Mouse (Mus musculus) heart, embryonic 10.5 days (tissue): Measurements from ENCODE around the gene Gm36210. TPM values are rescaled to one million over a fixed set of nuclear protein-coding genes. Genes with fewer than 3 reads are reported as not detected.

Experiments used
- DNase-seq: peaks from one replicate; pipeline ENCODE4 v3.0.0-alpha.2; 2017; ENCODE audit warnings: low spot score
- H3K27ac ChIP-seq: fragments of 300-500 bp; sonication (generic); 2 replicates; pipeline ENCODE4 v1.5.1; 2016; ENCODE audit warnings: mild to moderate bottlenecking
- H3K27me3 ChIP-seq: fragments of 300-500 bp; sonication (generic); 2 replicates; pipeline ENCODE4 v1.6.1; 2016; ENCODE audit warnings: mild to moderate bottlenecking; ENCODE audit not compliant: poor library complexity, insufficient read depth, severe bottlenecking
- H3K36me3 ChIP-seq: fragments of 300-500 bp; sonication (generic); 2 replicates; pipeline ENCODE4 v1.6.1; 2016; ENCODE audit warnings: mild to moderate bottlenecking, moderate library complexity
- H3K4me1 ChIP-seq: fragments of 300-500 bp; sonication (generic); 2 replicates; pipeline ENCODE4 v1.6.1; 2016; ENCODE audit warnings: mild to moderate bottlenecking
- H3K4me3 ChIP-seq: fragments of 300-500 bp; sonication (generic); 2 replicates; pipeline ENCODE4 v1.5.1; 2016; ENCODE audit warnings: mild to moderate bottlenecking, moderate library complexity
- H3K9me3 ChIP-seq: fragments of 300-500 bp; sonication (generic); 2 replicates; pipeline ENCODE4 v1.6.1; 2016; ENCODE audit warnings: mild to moderate bottlenecking, moderate library complexity
- WGBS: fragments of 180-500 bp; shearing (Covaris S2); methylation state at CpG from one replicate; pipeline ENCODE4 v1.1.7; 2016; 5-methylcytosine and 5-hydroxymethylcytosine counted together
- polyA plus RNA-seq: library from polyadenylated mRNA; unstranded; fragments of >200 nt; fragmentation: Nextera tagmentation; extraction: Ambion mirVana; gene quantifications from 2 replicates; pipeline ENCODE4 v1.2.1, GENCODE M21; 2016

Gm36210 gene
- polyA plus RNA-seq, 1 experiment from 2014 or later, result 0.36 TPM

DNA sequence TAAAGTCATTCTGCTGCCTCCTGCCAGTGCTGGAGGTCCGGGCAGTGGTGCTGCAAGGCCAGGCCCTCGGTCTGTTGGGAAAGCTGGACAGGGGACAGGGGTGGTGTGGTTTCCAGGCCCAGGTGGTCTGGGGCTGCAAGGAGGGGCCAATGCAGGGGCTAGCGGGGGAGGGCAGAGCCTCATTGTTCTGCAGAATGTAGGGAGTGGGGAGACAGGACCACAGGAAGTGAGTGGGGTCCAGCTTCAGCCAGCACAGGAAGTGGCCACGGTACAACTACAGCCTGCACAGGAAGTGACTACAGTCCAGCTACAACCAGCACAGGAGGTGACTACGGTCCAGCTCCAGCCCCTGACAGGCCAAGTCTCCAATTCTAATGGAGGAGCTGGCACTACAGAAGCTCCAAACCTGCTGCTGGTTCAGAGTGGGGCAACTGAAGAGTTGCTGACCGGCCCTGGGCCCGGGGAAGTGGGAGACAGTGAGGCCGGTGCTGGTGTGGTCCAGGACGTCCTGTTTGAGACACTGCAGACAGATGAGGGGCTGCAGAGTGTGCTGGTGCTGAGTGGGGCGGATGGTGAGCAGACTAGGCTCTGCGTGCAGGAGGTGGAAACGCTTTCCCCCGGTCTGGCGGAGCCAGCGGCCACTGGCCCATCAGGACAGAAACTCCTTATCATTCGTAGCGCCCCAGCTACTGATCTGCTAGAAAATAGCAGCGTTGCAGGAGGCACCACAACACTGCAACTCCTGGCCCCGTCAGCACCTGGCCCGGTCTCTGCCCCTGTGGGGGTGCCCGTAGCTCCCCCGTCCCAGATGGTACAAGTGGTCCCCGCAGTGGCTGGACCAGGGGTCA, 14.9 kb upstream of the Gm36210 start:
- 34% methylated on average over 23 of the region's 23 CpGs for WGBS
- no peak for DNase-seq
- H3K4me3 ChIP-seq, result peak overlapping the region; percentile 59

DNA sequence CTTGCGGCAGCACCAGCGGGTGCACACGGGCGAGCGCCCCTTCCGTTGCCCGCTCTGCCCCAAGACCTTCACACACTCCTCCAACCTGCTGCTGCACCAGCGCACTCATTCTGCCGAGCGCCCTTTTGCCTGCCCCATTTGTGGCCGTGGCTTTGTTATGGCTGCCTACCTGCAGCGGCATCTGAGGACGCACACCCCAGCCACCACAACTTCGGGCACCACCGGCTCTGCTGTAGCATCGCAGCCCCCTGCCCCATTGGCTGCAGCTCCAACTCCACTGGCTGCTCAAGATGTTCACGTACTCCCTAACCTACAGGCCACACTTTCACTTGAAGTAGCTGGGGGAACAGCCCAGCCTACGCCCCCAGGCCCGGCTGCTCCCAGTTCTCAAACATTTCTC, 14.2 kb upstream of the Gm36210 start:
- Histone ChIP-seq H3K9me3 (no peaks in the 10 kb centered on the region), H3K27me3 (no peaks in the 10 kb centered on the region), H3K36me3 (peaks cover 39% of the 10 kb centered on the region), H3K4me3 (0 out of 2 replicates have a peak overlapping the region, but pooled peaks have one; percentile 59), H3K4me1 (peaks cover 74% of the 10 kb centered on the region), H3K27ac (peak overlapping the region; percentile 83)
- no peak for DNase-seq
- WGBS, result 93% methylated on average over 19 of the region's 19 CpGs

More for the DNA sequence above, 14.9 kb upstream of the Gm36210 start:
- no peaks in the 10 kb centered on the region for H3K9me3 ChIP-seq
- H3K36me3 ChIP-seq, result peaks cover 39% of the 10 kb centered on the region
- H3K4me1 ChIP-seq, result peaks cover 76% of the 10 kb centered on the region
- peak overlapping the region; percentile 83 for H3K27ac ChIP-seq
- H3K27me3 ChIP-seq, result no peaks in the 10 kb centered on the region

DNA sequence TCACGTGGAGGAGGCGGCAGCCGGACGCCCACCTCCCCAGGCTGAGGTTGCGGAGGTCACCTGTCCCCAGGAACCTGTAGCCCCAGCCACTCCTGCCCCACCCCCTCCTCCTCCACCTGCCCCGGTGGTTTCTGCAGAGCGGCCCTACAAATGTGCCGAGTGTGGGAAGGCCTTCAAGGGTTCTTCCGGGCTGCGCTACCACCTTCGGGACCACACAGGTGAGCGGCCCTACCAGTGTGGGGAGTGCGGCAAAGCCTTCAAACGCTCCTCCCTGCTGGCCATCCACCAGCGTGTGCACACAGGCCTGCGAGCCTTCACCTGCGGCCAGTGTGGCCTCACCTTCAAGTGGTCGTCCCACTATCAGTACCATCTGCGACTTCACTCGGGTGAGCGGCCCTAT, 13.7 kb upstream of the Gm36210 start:
- Histone ChIP-seq H3K36me3 (peaks cover 39% of the 10 kb centered on the region), H3K4me3 (no peak overlapping the region), H3K27ac (0 out of 2 replicates have a peak overlapping the region, but pooled peaks have one; percentile 1), H3K4me1 (peaks cover 69% of the 10 kb centered on the region), H3K27me3 (no peaks in the 10 kb centered on the region), H3K9me3 (no peaks in the 10 kb centered on the region)
- 88% methylated on average over 21 of the region's 21 CpGs for WGBS
- DNase-seq, result no peak

DNA sequence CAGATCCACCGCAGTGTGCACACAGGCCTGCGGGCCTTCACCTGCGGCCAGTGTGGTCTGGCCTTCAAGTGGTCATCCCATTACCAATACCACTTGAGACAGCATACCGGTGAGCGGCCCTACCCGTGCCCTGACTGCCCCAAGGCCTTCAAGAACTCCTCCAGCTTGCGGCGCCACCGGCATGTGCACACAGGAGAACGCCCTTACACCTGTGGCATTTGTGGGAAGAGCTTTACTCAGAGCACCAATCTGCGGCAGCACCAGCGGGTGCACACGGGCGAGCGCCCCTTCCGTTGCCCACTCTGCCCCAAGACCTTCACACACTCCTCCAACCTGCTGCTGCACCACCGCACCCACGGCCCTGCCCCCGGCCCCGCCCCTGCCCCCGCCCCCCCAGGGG, 12.8 kb upstream of the Gm36210 start:
- Histone ChIP-seq H3K9me3 (no peaks in the 10 kb centered on the region), H3K27ac (no peak overlapping the region), H3K27me3 (no peaks in the 10 kb centered on the region), H3K4me3 (no peak overlapping the region), H3K36me3 (peaks cover 39% of the 10 kb centered on the region), H3K4me1 (peaks cover 60% of the 10 kb centered on the region)
- 84% methylated on average over 21 of the region's 21 CpGs for WGBS
- DNase-seq, result no peak

DNA sequence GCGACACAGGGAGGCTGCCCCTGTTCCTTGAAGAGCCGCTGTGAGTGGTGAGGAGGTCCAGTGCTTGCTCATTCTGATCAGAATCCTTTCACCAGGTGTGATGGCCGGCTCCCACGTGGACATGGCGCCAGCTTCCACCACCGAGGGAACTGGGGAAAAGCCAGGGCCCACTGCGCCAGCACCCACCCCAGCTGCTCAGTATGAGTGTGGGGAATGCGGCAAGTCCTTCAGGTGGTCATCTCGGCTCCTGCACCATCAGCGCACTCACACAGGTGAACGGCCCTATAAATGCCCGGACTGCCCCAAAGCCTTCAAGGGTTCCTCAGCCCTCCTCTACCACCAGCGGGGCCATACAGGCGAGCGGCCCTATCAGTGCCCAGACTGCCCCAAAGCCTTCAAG, 12.4 kb upstream of the Gm36210 start:
- peaks cover 39% of the 10 kb centered on the region for H3K36me3 ChIP-seq
- H3K9me3 ChIP-seq, result no peaks in the 10 kb centered on the region
- no peak overlapping the region for H3K4me3 ChIP-seq
- no peaks in the 10 kb centered on the region for H3K27me3 ChIP-seq
- peaks cover 56% of the 10 kb centered on the region for H3K4me1 ChIP-seq
- WGBS, result 89% methylated on average over 15 of the region's 15 CpGs
- no peak for DNase-seq
- no peak overlapping the region for H3K27ac ChIP-seq

DNA sequence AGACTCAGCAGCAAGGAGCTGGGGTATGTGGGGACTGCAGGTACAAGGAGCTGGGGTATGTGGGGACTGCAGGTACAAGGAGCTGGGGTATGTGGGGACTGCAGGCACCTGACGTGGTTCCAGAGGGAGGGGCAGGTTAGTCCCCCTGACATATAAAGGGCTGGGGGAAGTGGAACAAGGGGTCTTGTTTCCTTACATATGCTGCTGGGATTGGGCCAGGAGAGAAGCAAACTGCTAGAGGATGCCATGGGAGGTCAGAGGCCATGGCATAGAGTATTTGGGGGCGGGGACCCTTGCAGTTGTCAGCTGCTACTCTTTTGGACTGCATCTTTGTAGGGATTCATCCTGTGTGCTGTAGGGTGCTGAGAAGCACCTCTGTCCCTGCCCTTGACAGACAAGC, 11.2 kb upstream of the Gm36210 start:
- H3K36me3 ChIP-seq, result peaks cover 39% of the 10 kb centered on the region
- H3K4me1 ChIP-seq, result peaks cover 44% of the 10 kb centered on the region
- H3K27me3 ChIP-seq, result no peaks in the 10 kb centered on the region
- H3K4me3 ChIP-seq, result no peak overlapping the region
- 86% methylated on average over 2 of the region's 2 CpGs for WGBS
- H3K27ac ChIP-seq, result no peak overlapping the region
- no peak for DNase-seq
- no peaks in the 10 kb centered on the region for H3K9me3 ChIP-seq

DNA sequence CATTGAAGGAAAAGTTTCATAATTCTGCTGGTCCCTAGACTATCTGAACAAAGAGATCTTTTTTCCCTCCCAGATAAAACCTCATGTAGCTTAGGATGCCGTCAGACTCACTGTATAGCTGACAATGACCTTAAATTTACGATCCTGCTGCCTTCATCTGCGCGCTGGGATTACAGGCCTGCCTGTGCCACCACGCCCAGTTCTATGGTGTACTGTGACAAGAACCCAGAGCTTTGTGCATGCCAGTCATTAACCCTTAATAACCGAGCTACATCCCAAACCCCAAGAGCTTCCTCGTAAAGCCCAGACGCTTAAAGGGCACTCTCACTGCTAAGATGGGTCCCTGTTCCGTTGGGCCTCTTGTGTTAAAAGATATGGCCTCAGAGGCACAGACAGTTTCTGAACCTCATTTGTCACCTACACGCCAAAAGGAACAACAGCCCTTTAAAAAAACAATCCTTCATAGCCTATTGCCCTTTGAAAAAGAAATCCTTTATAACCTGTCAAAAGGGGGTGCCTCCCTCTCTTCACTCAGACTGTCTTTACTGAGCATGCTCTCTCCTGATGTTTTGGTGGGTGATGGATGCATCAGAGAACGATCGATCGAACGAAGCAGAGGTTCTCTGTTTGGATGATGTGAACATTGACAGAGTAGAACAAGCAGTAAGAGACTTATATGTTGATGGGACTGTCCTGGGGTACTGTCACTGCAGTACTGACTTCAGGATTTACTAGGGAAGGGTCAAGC, 9.5 kb upstream of the Gm36210 start:
- peaks cover 36% of the 10 kb centered on the region for H3K36me3 ChIP-seq
- peak overlapping the region; percentile 99 for H3K27ac ChIP-seq
- no peaks in the 10 kb centered on the region for H3K9me3 ChIP-seq
- H3K4me3 ChIP-seq, result peak overlapping the region; percentile 80
- no peaks in the 10 kb centered on the region for H3K27me3 ChIP-seq
- 28% methylated on average over 14 of the region's 14 CpGs for WGBS
- H3K4me1 ChIP-seq, result peaks cover 28% of the 10 kb centered on the region
- no peak for DNase-seq

DNA sequence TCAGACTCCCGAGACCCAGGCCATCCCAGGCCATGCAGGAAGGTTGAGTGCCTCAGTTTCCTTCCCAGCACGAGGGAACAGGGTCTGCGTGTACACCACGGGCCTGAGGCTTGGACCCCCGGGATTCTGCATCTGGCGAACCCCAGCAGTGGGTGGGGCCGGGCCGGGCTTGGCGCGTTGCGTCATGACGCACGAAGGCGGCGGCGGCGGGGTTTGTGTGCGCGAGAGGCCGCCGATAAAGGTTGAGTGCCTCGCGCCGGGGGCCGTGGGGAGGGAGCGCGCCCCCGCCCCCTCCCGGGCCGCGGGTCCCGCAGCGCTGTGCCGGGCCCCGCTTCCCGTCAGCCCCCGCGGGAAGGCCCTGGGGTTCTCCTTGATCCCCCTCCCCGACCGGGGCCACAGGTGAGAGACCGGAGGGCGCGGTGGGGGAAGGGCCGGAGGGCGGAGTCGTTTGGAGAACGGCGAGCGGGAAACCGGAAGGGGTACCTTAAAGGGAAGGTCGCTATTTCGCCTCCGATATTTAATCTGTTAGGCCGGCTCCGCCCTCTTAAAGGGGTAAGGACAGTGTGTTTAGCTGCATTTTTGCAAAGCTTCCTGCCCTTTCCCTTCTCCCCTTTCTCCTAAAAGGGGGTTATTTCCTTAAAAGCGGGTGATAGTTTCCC, 8.8 kb upstream of the Gm36210 start, which contains the start of gene Zfp628:
Gene Zfp628 (plus strand): TSS at position 211 of the 659 bp plus-strand sequence.
- DNase-seq, result peak; percentile 95
- H3K27ac ChIP-seq, result peak within 1 kb of the TSS; percentile 99
- WGBS, result under 1% methylated on average over 56 of the region's 56 CpGs

DNA sequence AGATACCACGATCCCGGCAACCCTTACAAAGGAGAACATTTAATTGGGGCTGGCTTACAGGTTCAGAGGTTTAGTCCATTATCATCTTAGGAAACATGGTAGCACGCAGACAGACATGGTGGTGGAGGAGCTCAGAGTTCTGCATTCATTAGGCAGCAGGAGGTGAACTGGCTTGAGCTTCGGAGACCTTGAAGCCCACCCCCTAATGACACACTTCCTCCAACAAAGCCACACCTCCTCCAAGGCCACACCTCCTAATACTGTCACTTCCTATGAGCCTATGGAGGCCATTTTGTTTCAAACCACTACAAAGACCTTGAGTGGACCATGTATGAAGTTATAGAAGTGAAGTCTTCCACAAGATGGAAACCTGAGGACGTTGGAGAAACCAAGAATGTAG, 5.9 kb upstream of the Gm36210 start:
- WGBS, result 56% methylated on average over 5 of the region's 5 CpGs
- H3K4me1 ChIP-seq, result peaks cover 14% of the 10 kb centered on the region
- H3K27ac ChIP-seq, result no peak overlapping the region
- H3K36me3 ChIP-seq, result peaks cover under 1% of the 10 kb centered on the region; the same call in 1 of the 2 replicates
- H3K4me3 ChIP-seq, result no peak overlapping the region
- no peaks in the 10 kb centered on the region for H3K27me3 ChIP-seq
- no peak for DNase-seq
- H3K9me3 ChIP-seq, result no peaks in the 10 kb centered on the region

More for the DNA sequence above, 8.8 kb upstream of the Gm36210 start, which contains the start of gene Zfp628:
- peak within 1 kb of the TSS; percentile 80 for H3K4me3 ChIP-seq
- peaks cover 22% of the 10 kb centered on the region for H3K4me1 ChIP-seq
- H3K36me3 ChIP-seq, result peaks cover 29% of the 10 kb centered on the region
- no peaks in the 10 kb centered on the region for H3K9me3 ChIP-seq
- H3K27me3 ChIP-seq, result no peaks in the 10 kb centered on the region

DNA sequence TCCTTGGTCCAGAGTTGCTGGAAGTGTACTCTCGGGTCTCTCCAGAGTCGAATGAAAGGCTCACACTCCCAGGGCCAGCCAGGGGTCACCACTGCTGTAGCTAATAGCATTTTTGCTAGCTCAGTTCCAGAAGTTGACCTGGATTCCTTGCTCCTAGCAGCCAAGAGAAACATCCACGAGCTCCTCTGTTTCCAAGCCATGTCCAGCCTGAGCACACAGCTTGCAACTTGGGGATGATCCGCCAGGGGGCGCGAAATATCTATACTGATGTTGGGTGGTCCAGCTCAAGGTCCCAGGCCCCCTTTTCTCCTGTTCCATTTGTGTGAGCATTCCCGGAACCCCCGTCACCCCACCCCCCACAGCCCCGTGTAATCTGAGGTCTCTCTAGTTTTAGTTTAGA, 5.2 kb upstream of the Gm36210 start:
- Histone ChIP-seq H3K9me3 (no peaks in the 10 kb centered on the region), H3K27me3 (no peaks in the 10 kb centered on the region; the same call in 1 of the 2 replicates), H3K27ac (no peak overlapping the region), H3K36me3 (no peaks in the 10 kb centered on the region), H3K4me3 (no peak overlapping the region), H3K4me1 (peaks cover 9% of the 10 kb centered on the region)
- DNase-seq, result no peak
- WGBS, result 36% methylated on average over 9 of the region's 9 CpGs

DNA sequence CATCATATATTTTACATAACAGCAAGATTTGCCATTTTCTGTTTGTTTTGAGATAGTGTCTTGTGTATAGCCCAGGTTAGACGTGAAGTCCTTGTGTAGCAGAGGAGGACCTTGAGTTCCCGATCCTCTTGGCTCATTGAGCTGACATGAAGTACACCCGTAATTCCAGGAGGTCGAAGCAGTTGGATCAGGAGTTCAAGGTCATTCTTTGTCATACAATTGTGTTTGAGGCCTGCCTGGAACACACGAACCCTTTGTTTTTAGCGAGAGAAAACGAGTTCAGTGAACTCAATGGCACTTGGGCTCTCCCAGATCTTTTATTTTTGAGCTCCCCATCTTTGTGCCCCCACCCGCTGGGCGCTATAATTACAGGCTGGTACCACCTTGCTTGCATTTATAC, 3.9 kb downstream of the Gm36210 start:
- H3K27ac ChIP-seq, result no peak overlapping the region
- H3K27me3 ChIP-seq, result peaks cover 6% of the 10 kb centered on the region; the same call in 1 of the 2 replicates
- H3K4me3 ChIP-seq, result no peak overlapping the region
- peaks cover 3% of the 10 kb centered on the region for H3K9me3 ChIP-seq
- no peaks in the 10 kb centered on the region for H3K36me3 ChIP-seq
- no peak for DNase-seq
- WGBS, result 79% methylated on average over 9 of the region's 9 CpGs
- H3K4me1 ChIP-seq, result peaks cover 9% of the 10 kb centered on the region

DNA sequence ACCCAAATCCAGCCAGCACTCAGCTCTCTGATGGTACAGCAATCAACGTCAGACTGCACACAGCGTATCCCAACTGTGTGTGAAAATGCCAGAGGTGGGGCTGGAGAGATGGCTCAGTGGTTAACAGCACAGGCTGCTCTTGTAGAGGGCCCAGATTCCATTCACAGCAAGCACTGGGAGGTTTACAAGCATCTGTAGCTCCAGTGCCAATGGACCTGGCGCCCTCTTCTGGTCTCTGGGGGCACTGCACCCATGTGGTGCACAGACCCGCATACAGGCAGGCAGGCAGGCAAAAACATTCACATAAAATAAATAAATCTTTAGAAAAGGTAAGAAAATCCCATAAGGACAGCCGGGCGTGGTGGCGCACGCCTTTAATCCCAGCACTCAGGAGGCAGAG, 5.1 kb downstream of the Gm36210 start:
- Histone ChIP-seq H3K27me3 (peaks cover 6% of the 10 kb centered on the region; the same call in 1 of the 2 replicates), H3K9me3 (peaks cover 3% of the 10 kb centered on the region), H3K4me1 (peaks cover 12% of the 10 kb centered on the region), H3K4me3 (peak overlapping the region; percentile 51), H3K36me3 (no peaks in the 10 kb centered on the region), H3K27ac (0 out of 2 replicates have a peak overlapping the region, but pooled peaks have one; percentile 87)
- WGBS, result 41% methylated on average over 8 of the region's 8 CpGs
- DNase-seq, result no peak
